ENCODE assay signal across 8 mouse cellular contexts in genomic region chr12:27343606-27344410, GRCm38 (mm10). TPM values are rescaled to one million over a fixed set of nuclear protein-coding genes. Genes with fewer than 3 reads are reported as not detected.
DNase-seq lines count a peak whose midpoint lies in the region; ATAC-seq and TF ChIP-seq lines count a peak whose summit lies in the region.

No protein-coding gene starts in this region.

- H3K27ac ChIP-seq in lung, embryonic 16.5 days (ENCODE audit: low read length), result peak overlapping the region; percentile 95
- H3K27ac ChIP-seq in forebrain, embryonic 13.5 days, result peak overlapping the region; percentile 100
- H3K27ac ChIP-seq in limb, embryonic 10.5 days, result peak overlapping the region; percentile 99
- H3K27ac ChIP-seq in olfactory bulb, adult 2 months (ENCODE audit: insufficient read depth, low read depth, low read length), result peak overlapping the region; percentile 15; the same call in 1 of the 2 replicates

- no peak for TF ChIP-seq CTCF in olfactory bulb, adult 2 months (IDR thresholded peaks at IDR 0.05; ENCODE audit: insufficient read depth, low read depth, low read length)

- H3K27me3 ChIP-seq in lung, embryonic 16.5 days (ENCODE audit: control insufficient read depth, insufficient read depth, low read depth, low read length), result no peaks in the 10 kb centered on the region
- no peaks in the 10 kb centered on the region for H3K27me3 ChIP-seq in forebrain, embryonic 13.5 days
- no peaks in the 10 kb centered on the region for H3K27me3 ChIP-seq in limb, embryonic 10.5 days (ENCODE audit: low read depth, poor library complexity, severe bottlenecking)

- no peak for DNase-seq in lung, postnatal 25 days (ENCODE audit: low spot score)
- DNase-seq in limb, embryonic 10.5 days (ENCODE audit: low spot score), result no peak
- no peak for DNase-seq in retina, postnatal 1 day
- DNase-seq in gastrocnemius, postnatal 4 days (ENCODE audit: low spot score in 2 of 2), result no peak
- no peak for DNase-seq in urinary bladder, postnatal 25 days (ENCODE audit: low spot score)

- no peak for ATAC-seq in lung, embryonic 16.5 days (ENCODE audit: low read depth)
- no peak; the same call in 1 of the 2 replicates for ATAC-seq in forebrain, embryonic 13.5 days

- peak overlapping the region; percentile 71 for H3K9ac ChIP-seq in lung, embryonic 16.5 days (ENCODE audit: low read length)
- H3K9ac ChIP-seq in forebrain, embryonic 13.5 days, result peak overlapping the region; percentile 86

- no peaks in the 10 kb centered on the region for H3K36me3 ChIP-seq in lung, embryonic 16.5 days (ENCODE audit: control insufficient read depth, insufficient read depth, low read length)
- peaks cover 7% of the 10 kb centered on the region for H3K36me3 ChIP-seq in forebrain, embryonic 13.5 days (ENCODE audit: poor library complexity, severe bottlenecking)
- peaks cover 13% of the 10 kb centered on the region for H3K36me3 ChIP-seq in limb, embryonic 10.5 days

- 9% methylated on average over 17 of the region's 17 CpGs for WGBS in lung, embryonic 16.5 days
- WGBS in forebrain, embryonic 13.5 days, result under 1% methylated on average over 17 of the region's 17 CpGs
- 5% methylated on average over 17 of the region's 17 CpGs for WGBS in limb, embryonic 10.5 days
- 22% methylated on average over 17 of the region's 17 CpGs for WGBS in olfactory bulb, adult 2 months

- peaks cover 3% of the 10 kb centered on the region; the same call in 1 of the 2 replicates for H3K4me1 ChIP-seq in lung, embryonic 16.5 days (replicated peaks; ENCODE audit: control insufficient read depth, insufficient read depth, low read length)
- H3K4me1 ChIP-seq in forebrain, embryonic 13.5 days, result peaks cover 25% of the 10 kb centered on the region
- peaks cover 29% of the 10 kb centered on the region for H3K4me1 ChIP-seq in limb, embryonic 10.5 days
- H3K4me1 ChIP-seq in olfactory bulb, adult 2 months (ENCODE audit: control insufficient read depth, insufficient read depth, low read length), result no peaks in the 10 kb centered on the region; the same call in 1 of the 2 replicates

- peak overlapping the region; percentile 87 for H3K4me3 ChIP-seq in lung, embryonic 16.5 days (ENCODE audit: low read length)
- H3K4me3 ChIP-seq in forebrain, embryonic 13.5 days, result peak overlapping the region; percentile 100
- peak overlapping the region; percentile 100 for H3K4me3 ChIP-seq in limb, embryonic 10.5 days
- peak overlapping the region; percentile 73 for H3K4me3 ChIP-seq in olfactory bulb, adult 2 months (ENCODE audit: insufficient read depth, low read depth, low read length)

- no peaks in the 10 kb centered on the region for H3K9me3 ChIP-seq in lung, embryonic 16.5 days (ENCODE audit: control insufficient read depth, low read length)
- no peaks in the 10 kb centered on the region for H3K9me3 ChIP-seq in forebrain, embryonic 13.5 days (replicated peaks)
- no peaks in the 10 kb centered on the region for H3K9me3 ChIP-seq in limb, embryonic 10.5 days (replicated peaks)

- no peak for TF ChIP-seq POLR2A in olfactory bulb, adult 2 months (IDR thresholded peaks at IDR 0.05; ENCODE audit: insufficient read depth, low read depth, low read length)

- peak overlapping the region; percentile 92 for H3K4me2 ChIP-seq in lung, embryonic 16.5 days (ENCODE audit: low read depth, low read length)
- peak overlapping the region; percentile 67 for H3K4me2 ChIP-seq in forebrain, embryonic 13.5 days

RNA-seq across cellular contexts. Expression of gene Sox11, which starts 1.4 kb away (rescaled TPM):
- 25.4 and 29.0 TPM in 2 replicates for polyA plus RNA-seq in lung, embryonic 16.5 days (2015; fragmentation: Nextera tagmentation; extraction: Ambion mirVana)
- 852 and 970 TPM in 2 replicates for polyA plus RNA-seq in forebrain, embryonic 13.5 days (2015; fragmentation: Nextera tagmentation; extraction: Ambion mirVana)
- 201 and 255 TPM in 2 replicates for polyA plus RNA-seq in limb, embryonic 10.5 days (2016; fragmentation: Nextera tagmentation; extraction: Ambion mirVana)
- not detected in 2 replicates for polyA plus RNA-seq in olfactory bulb, adult 2 months (2012; ENCODE audit: insufficient read depth, insufficient read length, low replicate concordance, missing spikeins)
- total RNA-seq in gastrocnemius, postnatal 4 days (2021), result 10 to 100 TPM; 10.6 to 12.0 TPM

Comparison
In these comparisons a context has a peak if more than half of its experiments do, and no peak if none do; other contexts are left out.
1. H3K27ac ChIP-seq: peak in every context shown above with its lines; median percentile 100 in forebrain, embryonic 13.5 days; 99 in limb, embryonic 10.5 days; 95 in lung, embryonic 16.5 days; 15 in olfactory bulb, adult 2 months.